Comparison of ENCODE assay signal across 9 mouse cellular contexts in genomic region chr10:59901463-59901862, GRCm38 (mm10). TPM values are rescaled to one million over a fixed set of nuclear protein-coding genes. Genes with fewer than 3 reads are reported as not detected.
DNase-seq lines count a peak whose midpoint lies in the region; ATAC-seq and TF ChIP-seq lines count a peak whose summit lies in the region.
"Had no signal": no experiment of that assay in that cellular context is flagged by ENCODE, and none has a peak within 500 bp of the region (broad histone marks: within the 10 kb centered on the region; RNA-seq: fewer than 3 reads in every experiment).

No protein-coding gene starts in this region.

- H3K27me3 ChIP-seq in midbrain, embryonic 10.5 days (ENCODE audit: low read depth, poor library complexity, severe bottlenecking): no peaks in the 10 kb centered on the region
- H3K27me3 ChIP-seq in midbrain, embryonic 16.5 days (ENCODE audit: control insufficient read depth, insufficient read depth, low read depth, low read length): no peaks in the 10 kb centered on the region
- H3K27me3 ChIP-seq in hindbrain, embryonic 14.5 days (ENCODE audit: control insufficient read depth, insufficient read depth, low read length): no peaks in the 10 kb centered on the region
- H3K27me3 ChIP-seq in midbrain, postnatal 0 days (ENCODE audit: insufficient read depth, low read length): no peaks in the 10 kb centered on the region
- H3K27me3 ChIP-seq in kidney, embryonic 15.5 days: no peaks in the 10 kb centered on the region

- TF ChIP-seq CTCF in gastrocnemius, adult 2 months (IDR thresholded peaks at IDR 0.05): no peak
- no peak for TF ChIP-seq CTCF in midbrain, postnatal 0 days (IDR thresholded peaks at IDR 0.05)

- H3K4me1 ChIP-seq in midbrain, embryonic 10.5 days: peaks cover 73% of the 10 kb centered on the region
- H3K4me1 ChIP-seq in midbrain, embryonic 16.5 days (ENCODE audit: control insufficient read depth, insufficient read depth, low read length): peaks cover 50% of the 10 kb centered on the region
- H3K4me1 ChIP-seq in hindbrain, embryonic 14.5 days (replicated peaks; ENCODE audit: control insufficient read depth, insufficient read depth, low read length): peaks cover 63% of the 10 kb centered on the region
- H3K4me1 ChIP-seq in midbrain, postnatal 0 days (ENCODE audit: insufficient read depth, low read length): peaks cover 42% of the 10 kb centered on the region
- H3K4me1 ChIP-seq in kidney, embryonic 15.5 days: peaks cover 59% of the 10 kb centered on the region

- H3K27ac ChIP-seq in gastrocnemius, adult 2 months: peak overlapping the region; percentile 88
- H3K27ac ChIP-seq in midbrain, embryonic 10.5 days (replicated peaks): peak overlapping the region; percentile 92
- no peak overlapping the region; the same call in 1 of the 2 replicates for H3K27ac ChIP-seq in midbrain, embryonic 16.5 days (ENCODE audit: low read length)
- 0 out of 2 replicates have a peak overlapping the region, but pooled peaks have one; percentile 22 for H3K27ac ChIP-seq in hindbrain, embryonic 14.5 days
- H3K27ac ChIP-seq in midbrain, postnatal 0 days (ENCODE audit: low read depth, low read length): peak overlapping the region; percentile 43; the same call in 1 of the 2 replicates
- H3K27ac ChIP-seq in kidney, embryonic 15.5 days: no peak overlapping the region

- no peak overlapping the region for H3K4me3 ChIP-seq in gastrocnemius, adult 2 months
- no peak overlapping the region for H3K4me3 ChIP-seq in midbrain, embryonic 10.5 days
- H3K4me3 ChIP-seq in midbrain, embryonic 16.5 days (ENCODE audit: low read depth, low read length): no peak overlapping the region
- no peak overlapping the region for H3K4me3 ChIP-seq in hindbrain, embryonic 14.5 days (replicated peaks; ENCODE audit: low read length)
- H3K4me3 ChIP-seq in midbrain, postnatal 0 days (ENCODE audit: low read depth, low read length): no peak overlapping the region
- no peak overlapping the region for H3K4me3 ChIP-seq in kidney, embryonic 15.5 days (replicated peaks)

- no peaks in the 10 kb centered on the region for H3K9me3 ChIP-seq in midbrain, embryonic 10.5 days (replicated peaks)
- no peaks in the 10 kb centered on the region for H3K9me3 ChIP-seq in midbrain, embryonic 16.5 days (replicated peaks; ENCODE audit: control insufficient read depth, low read length, poor library complexity, severe bottlenecking)
- no peaks in the 10 kb centered on the region for H3K9me3 ChIP-seq in hindbrain, embryonic 14.5 days (ENCODE audit: control insufficient read depth, low read length)
- no peaks in the 10 kb centered on the region for H3K9me3 ChIP-seq in midbrain, postnatal 0 days (ENCODE audit: low read length)
- no peaks in the 10 kb centered on the region for H3K9me3 ChIP-seq in kidney, embryonic 15.5 days (replicated peaks)

- H3K4me2 ChIP-seq in midbrain, embryonic 16.5 days (ENCODE audit: low read length): no peak overlapping the region
- H3K4me2 ChIP-seq in hindbrain, embryonic 14.5 days (replicated peaks): no peak overlapping the region
- H3K4me2 ChIP-seq in midbrain, postnatal 0 days (ENCODE audit: low read depth, low read length, poor library complexity, severe bottlenecking): no peak overlapping the region
- H3K4me2 ChIP-seq in kidney, embryonic 15.5 days: no peak overlapping the region

- peaks cover 16% of the 10 kb centered on the region for H3K36me3 ChIP-seq in midbrain, embryonic 10.5 days
- no peaks in the 10 kb centered on the region; the same call in 1 of the 2 replicates for H3K36me3 ChIP-seq in midbrain, embryonic 16.5 days (ENCODE audit: control insufficient read depth, insufficient read depth, low read length)
- peaks cover 3% of the 10 kb centered on the region; the same call in 1 of the 2 replicates for H3K36me3 ChIP-seq in hindbrain, embryonic 14.5 days (replicated peaks; ENCODE audit: control insufficient read depth, insufficient read depth)
- peaks cover under 1% of the 10 kb centered on the region for H3K36me3 ChIP-seq in midbrain, postnatal 0 days (ENCODE audit: insufficient read depth, low read length)
- H3K36me3 ChIP-seq in kidney, embryonic 15.5 days: peaks cover 20% of the 10 kb centered on the region

- no peak overlapping the region for H3K9ac ChIP-seq in midbrain, embryonic 16.5 days (ENCODE audit: low read depth, low read length)
- H3K9ac ChIP-seq in hindbrain, embryonic 14.5 days: no peak overlapping the region
- H3K9ac ChIP-seq in midbrain, postnatal 0 days (replicated peaks; ENCODE audit: low read length, poor library complexity, severe bottlenecking): no peak overlapping the region
- no peak overlapping the region for H3K9ac ChIP-seq in kidney, embryonic 15.5 days

- intact Hi-C loops in gastrocnemius, adult 2 months (cut with DNase I): no loop called here

- WGBS in midbrain, embryonic 10.5 days: 95% methylated on average over 1 of the region's 1 CpGs
- 91% methylated on average over 1 of the region's 1 CpGs for WGBS in midbrain, embryonic 16.5 days
- 90% methylated on average over 1 of the region's 1 CpGs for WGBS in hindbrain, embryonic 14.5 days
- 88% methylated on average over 1 of the region's 1 CpGs for WGBS in midbrain, postnatal 0 days
- WGBS in kidney, embryonic 15.5 days: 74% methylated on average over 1 of the region's 1 CpGs

- no peak for DNase-seq in gastrocnemius, adult 2 months
- no peak for DNase-seq in gastrocnemius, postnatal 25 days
- DNase-seq in midbrain, embryonic 10.5 days (ENCODE audit: low spot score): no peak
- no peak for DNase-seq in hindbrain, embryonic 14.5 days (ENCODE audit: low spot score)
- no peak for DNase-seq in midbrain, postnatal 0 days (ENCODE audit: low spot score)
- DNase-seq in gastrocnemius, adult 18-20 months (ENCODE audit: low spot score): no peak
- DNase-seq: kidney, adult 9 months had no signal

- no peak for ATAC-seq in midbrain, embryonic 16.5 days
- ATAC-seq in hindbrain, embryonic 14.5 days (ENCODE audit: low FRiP score): no peak
- ATAC-seq in midbrain, postnatal 0 days (ENCODE audit: low FRiP score): no peak
- ATAC-seq in kidney, embryonic 15.5 days (replicated peaks; ENCODE audit: low FRiP score): no peak

RNA-seq across cellular contexts. Expression of gene Dnajb12, which starts 22.1 kb away (rescaled TPM):
- 10 to 100 TPM; 60.4 to 77.5 TPM for total RNA-seq in gastrocnemius, adult 2 months (2021)
- 10 to 100 TPM; 49.4 to 49.8 TPM for total RNA-seq in gastrocnemius, postnatal 25 days (2021)
- 27.3 and 27.6 TPM in 2 replicates for polyA plus RNA-seq in midbrain, embryonic 10.5 days (2016; fragmentation: Nextera tagmentation; extraction: Ambion mirVana)
- 18.5 and 19.1 TPM in 2 replicates for polyA plus RNA-seq in midbrain, embryonic 16.5 days (2015; fragmentation: Nextera tagmentation; extraction: Ambion mirVana)
- polyA plus RNA-seq in hindbrain, embryonic 14.5 days (2014; fragmentation: Nextera tagmentation; extraction: Ambion mirVana): 20.6 and 22.5 TPM in 2 replicates
- 47.9 and 51.6 TPM in 2 replicates for total RNA-seq in midbrain, postnatal 0 days (2014; rRNA removed)
- 25.7 and 26.3 TPM in 2 replicates for polyA plus RNA-seq in midbrain, postnatal 0 days (2015; fragmentation: Nextera tagmentation; extraction: Ambion mirVana)
- total RNA-seq in gastrocnemius, adult 18-20 months (2021): 10 to 100 TPM; 73.4 to 80.1 TPM
- polyA plus RNA-seq in kidney, embryonic 15.5 days (2015; fragmentation: Nextera tagmentation; extraction: Ambion mirVana): 27.1 and 30.2 TPM in 2 replicates

RNA-seq across cellular contexts. Expression of gene Ddit4, which starts 50.2 kb away (rescaled TPM):
- total RNA-seq in gastrocnemius, adult 2 months (2021): 100 to 1,000 TPM in 1 of 2 experiments, 10 to 100 TPM in 1; 15.4 to 183 TPM
- total RNA-seq in gastrocnemius, postnatal 25 days (2021): 10 to 100 TPM in 1 of 2 experiments, 1 to 10 TPM in 1; 8.6 to 11.4 TPM
- polyA plus RNA-seq in midbrain, embryonic 10.5 days (2016; fragmentation: Nextera tagmentation; extraction: Ambion mirVana): 31.8 and 31.9 TPM in 2 replicates
- polyA plus RNA-seq in midbrain, embryonic 16.5 days (2015; fragmentation: Nextera tagmentation; extraction: Ambion mirVana): 52.7 and 66.3 TPM in 2 replicates
- 8.8 and 10.5 TPM in 2 replicates for polyA plus RNA-seq in hindbrain, embryonic 14.5 days (2014; fragmentation: Nextera tagmentation; extraction: Ambion mirVana)
- total RNA-seq in midbrain, postnatal 0 days (2014; rRNA removed): 56.6 and 57.5 TPM in 2 replicates
- polyA plus RNA-seq in midbrain, postnatal 0 days (2015; fragmentation: Nextera tagmentation; extraction: Ambion mirVana): 43.4 and 43.6 TPM in 2 replicates
- total RNA-seq in gastrocnemius, adult 18-20 months (2021): 100 to 1,000 TPM in 1 of 2 experiments, 1 to 10 TPM in 1; 8.1 to 202 TPM
- 31.0 and 36.3 TPM in 2 replicates for polyA plus RNA-seq in kidney, embryonic 15.5 days (2015; fragmentation: Nextera tagmentation; extraction: Ambion mirVana)

Comparison
In these comparisons a context has a peak if more than half of its experiments do, and no peak if none do; other contexts are left out.
1. H3K27ac ChIP-seq: peak in gastrocnemius, adult 2 months (single experiment), midbrain, embryonic 10.5 days (single experiment), hindbrain, embryonic 14.5 days (single experiment) and midbrain, postnatal 0 days (single experiment); none in midbrain, embryonic 16.5 days (single experiment) and kidney, embryonic 15.5 days (single experiment).